Mouse (Mus musculus) liver, adult 2 months (tissue): Measurements from ENCODE around the gene Elane.

ENCODE experiments used
- CTCF ChIP-seq: fragments of 200-500 bp; IDR thresholded peaks from 2 replicates; pipeline ENCODE4 v1.5.1; 2011; ENCODE audit warnings: low read depth, low read length, control low read depth
- POLR2A ChIP-seq: fragments of 200-500 bp; IDR thresholded peaks from 2 replicates; pipeline ENCODE4 v1.6.1; 2011; ENCODE audit warnings: low read length, control low read depth; ENCODE audit not compliant: insufficient read depth; ENCODE audit errors: extremely low read depth

GRCm38 (mm10) chr10:79920056-79920890 lies 34.2 kb downstream of the Elane start:
- TF ChIP-seq CTCF (no peak), POLR2A (no peak)
